Comparison of ENCODE assay signal across 9 mouse cellular contexts in the genomic region with DNA sequence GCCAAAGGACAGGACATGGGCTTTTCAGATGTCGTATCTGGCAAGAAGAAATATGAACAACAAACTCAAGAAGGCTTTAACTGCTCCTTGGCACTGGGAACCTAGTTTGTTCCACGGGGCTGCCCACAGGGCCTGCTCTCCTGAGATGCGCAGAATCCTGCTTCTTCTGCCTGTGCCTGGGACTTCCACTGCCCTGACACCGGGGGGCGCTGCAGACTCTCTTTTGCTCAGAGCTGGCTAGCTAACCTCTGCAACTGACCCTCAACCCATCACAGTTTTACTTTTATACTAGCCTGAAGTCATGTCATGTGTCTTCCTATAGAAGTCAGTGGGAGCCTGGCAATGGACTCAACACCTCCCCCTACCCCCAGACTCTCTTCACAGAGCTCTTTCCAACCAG. TPM values are rescaled to one million over a fixed set of nuclear protein-coding genes. Genes with fewer than 3 reads are reported as not detected.
A peak's percentile ranks its signal among the peaks of the same experiment; 100 is the strongest.
DNase-seq lines count a peak whose midpoint lies in the region; ATAC-seq and TF ChIP-seq lines count a peak whose summit lies in the region.
"Had no signal": no experiment of that assay in that cellular context is flagged by ENCODE, and none has a peak within 500 bp of the region (broad histone marks: within the 10 kb centered on the region; RNA-seq: fewer than 3 reads in every experiment).

No protein-coding gene starts in this region.

- no peak for DNase-seq in forebrain, postnatal 0 days
- no peak for DNase-seq in forebrain, embryonic 14.5 days (ENCODE audit: low spot score)
- DNase-seq in right cerebral cortex, postnatal 4 days, result peak; percentile 45
- no peak for DNase-seq in right cerebral cortex, postnatal 36 days (ENCODE audit: low spot score in 2 of 2)
- DNase-seq in embryonic facial prominence, embryonic 10.5 days (ENCODE audit: low spot score), result peak; percentile 63
- peak; percentile 68 for DNase-seq in liver, postnatal 0 days
- DNase-seq in hindbrain, embryonic 14.5 days (ENCODE audit: low spot score), result no peak

- 0 out of 2 replicates have a peak, but pooled peaks cover 5% of the 10 kb centered on the region for H3K4me1 ChIP-seq in forebrain, postnatal 0 days (ENCODE audit: insufficient read depth)
- H3K4me1 ChIP-seq in forebrain, embryonic 14.5 days (ENCODE audit: control insufficient read depth, insufficient read depth, low read length), result no peaks in the 10 kb centered on the region
- H3K4me1 ChIP-seq in embryonic facial prominence, embryonic 10.5 days, result no peaks in the 10 kb centered on the region
- H3K4me1 ChIP-seq in liver, postnatal 0 days (ENCODE audit: insufficient read depth), result no peaks in the 10 kb centered on the region
- no peaks in the 10 kb centered on the region for H3K4me1 ChIP-seq in stomach, embryonic 16.5 days (ENCODE audit: control insufficient read depth, insufficient read depth, low read length)
- peaks cover 7% of the 10 kb centered on the region; the same call in 1 of the 2 replicates for H3K4me1 ChIP-seq in hindbrain, embryonic 14.5 days (replicated peaks; ENCODE audit: control insufficient read depth, insufficient read depth, low read length)

- H3K4me2 ChIP-seq in forebrain, postnatal 0 days (ENCODE audit: low read depth), result no peak overlapping the region
- H3K4me2 ChIP-seq in forebrain, embryonic 14.5 days (ENCODE audit: low read length), result no peak overlapping the region
- no peak overlapping the region for H3K4me2 ChIP-seq in liver, postnatal 0 days (ENCODE audit: low read depth, low read length)
- H3K4me2 ChIP-seq in stomach, embryonic 16.5 days (ENCODE audit: low read depth, low read length), result no peak overlapping the region
- H3K4me2 ChIP-seq in hindbrain, embryonic 14.5 days (replicated peaks), result no peak overlapping the region
- H3K4me2 ChIP-seq: hindbrain, embryonic 15.5 days had no signal

- ATAC-seq in forebrain, postnatal 0 days, result no peak
- no peak for ATAC-seq in forebrain, embryonic 14.5 days
- no peak for ATAC-seq in liver, postnatal 0 days
- peak; percentile 16; the same call in 1 of the 2 replicates for ATAC-seq in stomach, embryonic 16.5 days (ENCODE audit: insufficient read depth, low FRiP score)
- ATAC-seq in hindbrain, embryonic 14.5 days (ENCODE audit: low FRiP score), result no peak

- WGBS in forebrain, postnatal 0 days, result 36% methylated on average over 5 of the region's 5 CpGs
- 45% methylated on average over 5 of the region's 5 CpGs for WGBS in forebrain, embryonic 14.5 days
- 49% methylated on average over 5 of the region's 5 CpGs for WGBS in embryonic facial prominence, embryonic 10.5 days
- 43% methylated on average over 5 of the region's 5 CpGs for whole genome bisulfite sequencing in liver, postnatal 0 days (ENCODE audit: insufficient replicate concordance)
- WGBS in stomach, embryonic 16.5 days, result 49% methylated on average over 5 of the region's 5 CpGs
- 54% methylated on average over 5 of the region's 5 CpGs for WGBS in hindbrain, embryonic 14.5 days

- no peak overlapping the region for H3K9ac ChIP-seq in forebrain, postnatal 0 days
- no peak overlapping the region for H3K9ac ChIP-seq in forebrain, embryonic 14.5 days (ENCODE audit: low read length)
- H3K9ac ChIP-seq in liver, postnatal 0 days (replicated peaks), result no peak overlapping the region
- H3K9ac ChIP-seq in stomach, embryonic 16.5 days (ENCODE audit: low read length), result no peak overlapping the region
- H3K9ac ChIP-seq in hindbrain, embryonic 14.5 days, result no peak overlapping the region
- H3K9ac ChIP-seq: hindbrain, embryonic 15.5 days had no signal

- H3K9me3 ChIP-seq in forebrain, postnatal 0 days (ENCODE audit: low read length), result no peaks in the 10 kb centered on the region
- no peaks in the 10 kb centered on the region for H3K9me3 ChIP-seq in forebrain, embryonic 14.5 days (replicated peaks; ENCODE audit: control insufficient read depth, low read length)
- H3K9me3 ChIP-seq in embryonic facial prominence, embryonic 10.5 days, result no peaks in the 10 kb centered on the region
- H3K9me3 ChIP-seq in liver, postnatal 0 days (ENCODE audit: low read length), result no peaks in the 10 kb centered on the region
- H3K9me3 ChIP-seq in stomach, embryonic 16.5 days (replicated peaks; ENCODE audit: control insufficient read depth, low read length), result no peaks in the 10 kb centered on the region
- no peaks in the 10 kb centered on the region for H3K9me3 ChIP-seq in hindbrain, embryonic 14.5 days (ENCODE audit: control insufficient read depth, low read length)
- H3K9me3 ChIP-seq: hindbrain, embryonic 15.5 days had no signal

- H3K27me3 ChIP-seq in forebrain, postnatal 0 days (ENCODE audit: insufficient read depth, low read length), result no peaks in the 10 kb centered on the region
- H3K27me3 ChIP-seq in forebrain, embryonic 14.5 days (replicated peaks; ENCODE audit: control insufficient read depth, insufficient read depth, low read length), result no peaks in the 10 kb centered on the region
- H3K27me3 ChIP-seq in embryonic facial prominence, embryonic 10.5 days (replicated peaks; ENCODE audit: low read depth, poor library complexity, severe bottlenecking), result 0 out of 2 replicates have a peak, but pooled peaks cover 5% of the 10 kb centered on the region
- H3K27me3 ChIP-seq in liver, postnatal 0 days (ENCODE audit: insufficient read depth, low read length), result no peaks in the 10 kb centered on the region
- no peaks in the 10 kb centered on the region for H3K27me3 ChIP-seq in stomach, embryonic 16.5 days (ENCODE audit: control insufficient read depth, insufficient read depth, low read length)
- no peaks in the 10 kb centered on the region for H3K27me3 ChIP-seq in hindbrain, embryonic 14.5 days (ENCODE audit: control insufficient read depth, insufficient read depth, low read length)
- H3K27me3 ChIP-seq: hindbrain, embryonic 15.5 days had no signal

- H3K27ac ChIP-seq in forebrain, postnatal 0 days (ENCODE audit: low read depth, low read length), result no peak overlapping the region
- no peak overlapping the region for H3K27ac ChIP-seq in forebrain, embryonic 14.5 days (ENCODE audit: low read depth, low read length)
- H3K27ac ChIP-seq in embryonic facial prominence, embryonic 10.5 days (replicated peaks), result no peak overlapping the region
- no peak overlapping the region for H3K27ac ChIP-seq in liver, postnatal 0 days (ENCODE audit: low read depth)
- H3K27ac ChIP-seq in stomach, embryonic 16.5 days (ENCODE audit: low read length), result no peak overlapping the region
- H3K27ac ChIP-seq in hindbrain, embryonic 14.5 days, result no peak overlapping the region
- H3K27ac ChIP-seq: hindbrain, embryonic 15.5 days had no signal

- H3K36me3 ChIP-seq in forebrain, postnatal 0 days (ENCODE audit: insufficient read depth), result no peaks in the 10 kb centered on the region
- no peaks in the 10 kb centered on the region for H3K36me3 ChIP-seq in forebrain, embryonic 14.5 days (ENCODE audit: control insufficient read depth, insufficient read depth, low read length)
- H3K36me3 ChIP-seq in embryonic facial prominence, embryonic 10.5 days (replicated peaks), result no peaks in the 10 kb centered on the region
- no peaks in the 10 kb centered on the region for H3K36me3 ChIP-seq in liver, postnatal 0 days (replicated peaks; ENCODE audit: insufficient read depth, low read length)
- no peaks in the 10 kb centered on the region for H3K36me3 ChIP-seq in stomach, embryonic 16.5 days (ENCODE audit: control insufficient read depth, insufficient read depth, low read length)
- no peaks in the 10 kb centered on the region for H3K36me3 ChIP-seq in hindbrain, embryonic 14.5 days (replicated peaks; ENCODE audit: control insufficient read depth, insufficient read depth)
- H3K36me3 ChIP-seq: hindbrain, embryonic 15.5 days had no signal

- TF ChIP-seq EP300 in liver, postnatal 0 days (IDR thresholded peaks at IDR 0.05; ENCODE audit: low read depth), result no peak

- peak; percentile 44 for TF ChIP-seq CTCF in forebrain, postnatal 0 days (IDR thresholded peaks at IDR 0.05; ENCODE audit: low read depth)
- peak; percentile 76 for TF ChIP-seq CTCF in liver, postnatal 0 days (IDR thresholded peaks at IDR 0.05; ENCODE audit: low read depth)

- no peak overlapping the region for H3K4me3 ChIP-seq in forebrain, postnatal 0 days (ENCODE audit: low read depth, low read length)
- H3K4me3 ChIP-seq in forebrain, embryonic 14.5 days (ENCODE audit: low read depth, low read length), result no peak overlapping the region
- no peak overlapping the region for H3K4me3 ChIP-seq in embryonic facial prominence, embryonic 10.5 days
- no peak overlapping the region for H3K4me3 ChIP-seq in liver, postnatal 0 days (ENCODE audit: low read depth, low read length)
- no peak overlapping the region for H3K4me3 ChIP-seq in stomach, embryonic 16.5 days (replicated peaks; ENCODE audit: low read length)
- H3K4me3 ChIP-seq in hindbrain, embryonic 14.5 days (replicated peaks; ENCODE audit: low read length), result no peak overlapping the region
- H3K4me3 ChIP-seq: hindbrain, embryonic 15.5 days had no signal

RNA-seq across cellular contexts. Expression of a gene that starts 23.7 kb away (rescaled TPM):
- 77.1 and 82.0 TPM in 2 replicates for total RNA-seq in forebrain, postnatal 0 days (2014; rRNA removed)
- 8.0 and 18.4 TPM in 2 replicates for polyA plus RNA-seq in forebrain, postnatal 0 days (2015; fragmentation: Nextera tagmentation; extraction: Ambion mirVana)
- polyA plus RNA-seq in forebrain, embryonic 14.5 days (2014; fragmentation: Nextera tagmentation; extraction: Ambion mirVana), result 11.5 and 12.0 TPM in 2 replicates
- 1.0 and 1.6 TPM in 2 replicates for polyA plus RNA-seq in embryonic facial prominence, embryonic 10.5 days (2016; fragmentation: Nextera tagmentation; extraction: Ambion mirVana)
- 0.74 and 1.1 TPM in 2 replicates for polyA plus RNA-seq in liver, postnatal 0 days (2015; fragmentation: Nextera tagmentation; extraction: Ambion mirVana)
- 0.75 and 1.0 TPM in 2 replicates for polyA plus RNA-seq in stomach, embryonic 16.5 days (2015; fragmentation: Nextera tagmentation; extraction: Ambion mirVana)
- polyA plus RNA-seq in hindbrain, embryonic 14.5 days (2014; fragmentation: Nextera tagmentation; extraction: Ambion mirVana), result 23.9 and 26.7 TPM in 2 replicates

Comparison
In these comparisons a context has a peak if more than half of its experiments do, and no peak if none do; other contexts are left out.
1. DNase-seq: peak in right cerebral cortex, postnatal 4 days (single experiment), embryonic facial prominence, embryonic 10.5 days (single experiment) and liver, postnatal 0 days (single experiment); none in forebrain, postnatal 0 days (single experiment), forebrain, embryonic 14.5 days (single experiment), right cerebral cortex, postnatal 36 days (0 of 2) and hindbrain, embryonic 14.5 days (single experiment).